Comparison of ENCODE assay signal across 14 mouse cellular contexts in the genomic region with DNA sequence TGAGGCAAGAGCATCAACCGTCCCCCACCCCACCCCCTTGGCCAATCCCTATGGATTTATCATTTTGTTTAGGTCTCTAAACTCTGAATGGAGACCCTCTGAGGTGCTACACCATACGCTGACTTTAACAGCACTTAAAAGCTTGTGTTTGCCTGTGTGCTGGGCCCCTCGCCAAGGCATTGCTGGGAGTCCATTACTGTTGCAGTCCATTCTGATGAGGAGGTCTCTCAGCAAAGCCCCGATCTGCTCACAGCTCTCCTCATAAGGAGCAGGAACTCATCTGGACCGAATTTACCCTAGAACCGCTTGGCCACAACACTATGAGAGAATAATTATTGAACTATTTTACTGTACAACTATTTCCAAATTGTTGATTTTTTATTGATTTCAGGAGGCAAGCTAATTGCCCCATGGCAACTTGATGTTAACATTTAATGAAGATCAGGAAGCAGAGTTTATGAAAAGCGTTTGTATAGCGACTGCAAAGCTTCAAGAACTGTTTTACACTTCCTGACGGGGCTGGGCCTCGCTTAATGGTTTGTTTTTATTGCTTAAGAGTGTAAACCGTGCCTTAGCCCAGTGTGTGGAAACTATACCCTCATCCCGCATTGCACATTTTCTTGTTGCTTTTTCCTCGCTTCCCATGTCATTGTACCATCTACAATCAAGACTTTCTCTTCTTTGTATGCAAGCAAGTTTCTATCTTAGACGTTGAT. TPM values are rescaled to one million over a fixed set of nuclear protein-coding genes. Genes with fewer than 3 reads are reported as not detected.
A peak's percentile ranks its signal among the peaks of the same experiment; 100 is the strongest.
DNase-seq lines count a peak whose midpoint lies in the region; ATAC-seq and TF ChIP-seq lines count a peak whose summit lies in the region.
"Had no signal": no experiment of that assay in that cellular context is flagged by ENCODE, and none has a peak within 500 bp of the region (broad histone marks: within the 10 kb centered on the region; RNA-seq: fewer than 3 reads in every experiment).

No protein-coding gene starts in this region.

- no peaks in the 10 kb centered on the region for H3K9me3 ChIP-seq in embryonic facial prominence, embryonic 13.5 days
- H3K9me3 ChIP-seq in intestine, postnatal 0 days (ENCODE audit: control insufficient read depth) = no peaks in the 10 kb centered on the region
- H3K9me3 ChIP-seq: heart, embryonic 15.5 days had no signal

- no peak for ATAC-seq in embryonic facial prominence, embryonic 13.5 days (ENCODE audit: insufficient number of reproducible peaks, insufficient read depth, low FRiP score, low TSS enrichment, low read depth)
- no peak; the same call in 1 of the 2 replicates for ATAC-seq in intestine, postnatal 0 days
- peak; percentile 39; the same call in 1 of the 2 replicates for ATAC-seq in megakaryocyte progenitor cell, adult 5-6 weeks (replicated peaks; ENCODE audit: poor library complexity)
- ATAC-seq: hindbrain, postnatal 0 days had no signal

- H3K4me2 ChIP-seq in embryonic facial prominence, embryonic 13.5 days = no peak overlapping the region
- peak overlapping the region; percentile 2; the same call in 1 of the 2 replicates for H3K4me2 ChIP-seq in intestine, postnatal 0 days (replicated peaks; ENCODE audit: low read depth)
- H3K4me2 ChIP-seq: heart, embryonic 15.5 days had no signal

- no peak for TF ChIP-seq CTCF in intestine, postnatal 0 days (IDR thresholded peaks at IDR 0.05; ENCODE audit: low read depth)

- no peak overlapping the region for H3K4me3 ChIP-seq in embryonic facial prominence, embryonic 13.5 days
- no peak overlapping the region for H3K4me3 ChIP-seq in intestine, postnatal 0 days (ENCODE audit: low read depth, low read length)
- H3K4me3 ChIP-seq: heart, embryonic 15.5 days had no signal

- no peak overlapping the region for H3K9ac ChIP-seq in embryonic facial prominence, embryonic 13.5 days
- H3K9ac ChIP-seq in intestine, postnatal 0 days (ENCODE audit: low read depth, low read length) = no peak overlapping the region
- H3K9ac ChIP-seq: heart, embryonic 15.5 days had no signal

- peaks cover 14% of the 10 kb centered on the region for H3K36me3 ChIP-seq in embryonic facial prominence, embryonic 13.5 days
- peaks cover 15% of the 10 kb centered on the region; the same call in 1 of the 2 replicates for H3K36me3 ChIP-seq in intestine, postnatal 0 days (ENCODE audit: control insufficient read depth, insufficient read depth)

- peak overlapping the region; percentile 45; the same call in 1 of the 2 replicates for H3K27ac ChIP-seq in embryonic facial prominence, embryonic 13.5 days
- H3K27ac ChIP-seq in intestine, postnatal 0 days (ENCODE audit: low read depth, low read length) = no peak overlapping the region
- H3K27ac ChIP-seq: heart, embryonic 15.5 days; hindbrain, postnatal 0 days had no signal

- no peaks in the 10 kb centered on the region for H3K27me3 ChIP-seq in embryonic facial prominence, embryonic 13.5 days
- no peaks in the 10 kb centered on the region for H3K27me3 ChIP-seq in intestine, postnatal 0 days (replicated peaks; ENCODE audit: control insufficient read depth, insufficient read depth, low read length)
- H3K27me3 ChIP-seq: heart, embryonic 15.5 days had no signal

- H3K4me1 ChIP-seq in embryonic facial prominence, embryonic 13.5 days = peaks cover 33% of the 10 kb centered on the region
- H3K4me1 ChIP-seq in intestine, postnatal 0 days (replicated peaks; ENCODE audit: control insufficient read depth, insufficient read depth, low read length) = no peaks in the 10 kb centered on the region
- H3K4me1 ChIP-seq: heart, embryonic 15.5 days had no signal

- DNase-seq in lung, postnatal 10 days = peak; percentile 31
- no peak for DNase-seq in lung, postnatal 25 days (ENCODE audit: low spot score)
- no peak for DNase-seq in neural tube, embryonic 10.5 days (ENCODE audit: extremely low spot score, low spot score)
- no peak for DNase-seq in kidney, adult 8-10 months
- DNase-seq: cerebellum, adult 9-10 months; gastrocnemius, postnatal 14 days; kidney, adult 2 months; kidney, postnatal 25 days; thymus, postnatal 25 days had no signal

- WGBS in embryonic facial prominence, embryonic 13.5 days = 47% methylated on average over 14 of the region's 14 CpGs
- 40% methylated on average over 14 of the region's 14 CpGs for WGBS in intestine, postnatal 0 days

RNA-seq across cellular contexts. Expression of a gene that starts 14.2 kb away (rescaled TPM):
- polyA plus RNA-seq in embryonic facial prominence, embryonic 13.5 days (2015; fragmentation: Nextera tagmentation; extraction: Ambion mirVana) = 21.7 and 24.3 TPM in 2 replicates
- polyA plus RNA-seq in intestine, postnatal 0 days (2015; fragmentation: Nextera tagmentation; extraction: Ambion mirVana) = 11.6 and 14.6 TPM in 2 replicates
- total RNA-seq in megakaryocyte progenitor cell, adult 5-6 weeks (2015) = not detected in 2 replicates
- 0.14 TPM in 1 of 2 replicates, not detected in the other for total RNA-seq in megakaryocyte progenitor cell, adult 5-6 weeks (2017)
